Mouse (Mus musculus): ENCODE results near the gene Pnmt. TPM values are rescaled to one million over a fixed set of nuclear protein-coding genes. Genes with fewer than 3 reads are reported as not detected.

Pnmt gene
- polyA plus RNA-seq, 1 experiment = not detected

DNA sequence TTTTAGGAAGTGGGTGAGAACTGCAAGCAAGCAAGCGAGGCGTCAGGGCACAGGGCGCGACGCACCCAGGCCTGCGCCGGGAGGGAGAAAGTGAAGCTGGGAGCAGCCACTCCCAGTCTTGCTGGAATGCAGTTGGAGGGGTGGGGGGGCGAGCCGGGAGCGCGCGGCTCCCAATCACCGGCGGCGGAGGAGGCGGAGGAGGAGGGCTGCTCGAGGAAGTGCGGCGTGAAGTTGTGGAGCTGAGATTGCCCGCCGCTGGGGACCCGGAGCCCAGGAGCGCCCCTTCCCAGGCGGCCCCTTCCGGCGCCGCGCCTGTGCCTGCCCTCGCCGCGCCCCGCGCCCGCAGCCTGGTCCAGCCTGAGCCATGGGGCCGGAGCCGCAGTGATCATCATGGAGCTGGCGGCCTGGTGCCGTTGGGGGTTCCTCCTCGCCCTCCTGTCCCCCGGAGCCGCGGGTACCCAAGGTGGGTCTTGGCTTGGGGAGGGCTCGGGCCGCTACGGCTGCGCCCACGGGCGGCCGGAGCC is 26.1 kb downstream of the Pnmt start, which contains the start of gene Erbb2:
Gene Erbb2, plus strand, starts transcription at position 198 of the 524 bp plus-strand sequence.
- 0 out of 2 replicates have a peak within 1 kb of the TSS, but pooled peaks have one; percentile 18 for H3K4me3 ChIP-seq (ENCODE audit: insufficient read depth, low read length)
- H3K27ac ChIP-seq (ENCODE audit: insufficient read depth, low read depth, low read length) = no peak within 1 kb of the TSS
- TF ChIP-seq POLR2A (IDR thresholded peaks at IDR 0.05; ENCODE audit: borderline replicate concordance, low read depth, low read length) (no peak), CTCF (IDR thresholded peaks at IDR 0.05; ENCODE audit: low read depth, low read length) (no peak)
- no peaks in the 10 kb centered on the region for H3K4me1 ChIP-seq (ENCODE audit: control insufficient read depth, insufficient read depth, low read length)

DNA sequence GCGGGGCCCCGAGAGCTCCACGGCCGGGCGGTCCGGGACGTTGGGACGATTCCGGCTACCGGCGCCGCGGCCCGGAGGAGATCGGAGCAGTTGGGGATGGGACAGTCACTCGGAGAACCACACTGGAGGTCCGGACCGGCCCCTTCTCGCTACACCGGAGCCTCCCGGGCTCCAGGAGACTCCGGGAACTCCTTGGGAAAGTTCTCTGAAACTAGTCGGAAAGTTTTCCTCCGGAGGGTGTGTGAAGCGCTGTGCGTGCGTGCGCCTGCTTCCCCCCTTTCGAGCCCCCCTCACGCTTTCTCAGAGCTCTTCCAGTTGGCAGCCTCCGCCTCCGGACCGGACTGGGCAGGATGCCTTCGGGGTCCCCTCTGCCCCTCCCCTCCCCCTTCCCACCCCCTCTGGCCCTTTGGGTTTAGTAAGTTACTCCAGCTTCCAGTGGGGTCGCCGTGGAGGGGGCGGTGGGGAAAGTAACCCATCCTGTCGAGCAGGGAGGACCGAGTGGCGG is 26.6 kb downstream of the Pnmt start:
- Histone ChIP-seq H3K4me1 (ENCODE audit: control insufficient read depth, insufficient read depth, low read length) (no peaks in the 10 kb centered on the region), H3K27ac (ENCODE audit: insufficient read depth, low read depth, low read length) (no peak overlapping the region), H3K4me3 (ENCODE audit: insufficient read depth, low read length) (0 out of 2 replicates have a peak overlapping the region, but pooled peaks have one; percentile 18)
- no peak for TF ChIP-seq CTCF (IDR thresholded peaks at IDR 0.05; ENCODE audit: low read depth, low read length)
- TF ChIP-seq POLR2A (IDR thresholded peaks at IDR 0.05; ENCODE audit: borderline replicate concordance, low read depth, low read length) = no peak

DNA sequence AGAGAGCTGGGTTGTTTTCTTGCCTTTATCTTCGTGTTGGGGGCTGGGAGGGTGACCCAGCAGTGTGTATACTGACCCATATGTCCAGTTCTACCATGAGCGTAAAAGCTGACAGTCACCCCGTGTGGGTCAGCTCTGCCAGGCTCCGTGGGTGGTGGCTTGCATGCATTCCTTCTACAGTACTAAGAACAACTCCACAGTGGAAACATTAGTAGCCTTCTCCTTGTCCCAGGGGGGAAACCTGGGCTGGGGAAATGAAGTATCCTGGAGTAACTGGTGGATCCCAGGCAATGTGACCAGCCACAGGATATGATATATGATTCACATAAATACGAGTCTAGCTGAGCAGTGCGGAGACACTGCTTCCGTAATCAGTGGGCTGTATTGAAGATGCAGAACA is 27.5 kb downstream of the Pnmt start:
- Histone ChIP-seq H3K27ac (ENCODE audit: insufficient read depth, low read depth, low read length) (no peak overlapping the region), H3K4me3 (ENCODE audit: insufficient read depth, low read length) (no peak overlapping the region), H3K4me1 (ENCODE audit: control insufficient read depth, insufficient read depth, low read length) (no peaks in the 10 kb centered on the region)
- TF ChIP-seq CTCF (IDR thresholded peaks at IDR 0.05; ENCODE audit: low read depth, low read length) (no peak), POLR2A (IDR thresholded peaks at IDR 0.05; ENCODE audit: borderline replicate concordance, low read depth, low read length) (no peak)

DNA sequence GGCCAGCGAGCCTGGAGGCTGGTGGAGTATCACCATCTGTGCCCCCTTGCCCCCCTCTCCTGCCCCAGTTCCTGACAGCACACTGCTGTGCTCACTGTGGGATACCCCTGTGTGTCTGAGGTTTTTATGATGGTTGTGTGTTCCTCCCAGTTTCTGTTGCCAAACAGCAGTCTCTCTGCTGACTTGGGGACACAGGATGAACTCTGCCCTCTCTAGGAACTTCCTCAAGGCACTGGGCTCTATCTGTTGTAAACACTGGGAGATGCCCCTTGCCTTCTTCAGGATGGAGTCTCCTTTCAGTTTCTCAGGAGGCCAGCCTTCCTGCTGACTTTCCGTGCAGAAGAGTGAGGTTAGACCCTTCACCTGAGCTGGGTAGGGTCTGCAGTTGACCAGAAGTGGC is 27.9 kb downstream of the Pnmt start:
- H3K27ac ChIP-seq (ENCODE audit: insufficient read depth, low read depth, low read length) = no peak overlapping the region
- no peaks in the 10 kb centered on the region for H3K4me1 ChIP-seq (ENCODE audit: control insufficient read depth, insufficient read depth, low read length)
- H3K4me3 ChIP-seq (ENCODE audit: insufficient read depth, low read length) = no peak overlapping the region
- no peak for TF ChIP-seq POLR2A (IDR thresholded peaks at IDR 0.05; ENCODE audit: borderline replicate concordance, low read depth, low read length)
- no peak for TF ChIP-seq CTCF (IDR thresholded peaks at IDR 0.05; ENCODE audit: low read depth, low read length)

DNA sequence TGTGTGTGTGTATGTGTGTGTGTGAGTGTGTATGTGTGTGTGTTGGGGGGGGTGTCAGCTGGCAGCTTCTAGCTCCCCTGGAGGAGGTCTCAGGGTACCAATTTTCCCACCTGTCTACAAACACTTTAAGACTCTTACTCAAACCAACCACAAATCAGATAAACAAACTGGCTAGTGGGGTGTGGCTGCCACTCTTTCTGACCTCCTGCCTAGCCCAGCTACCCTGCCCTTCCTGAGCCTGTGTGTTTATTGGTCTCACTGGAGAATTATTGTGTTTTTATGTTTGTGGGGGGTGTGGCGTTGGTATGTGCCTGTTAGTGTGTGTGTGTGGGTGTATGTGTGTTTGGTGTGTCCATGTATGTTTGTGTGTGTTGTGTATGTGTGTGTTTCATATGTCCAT is 30.8 kb downstream of the Pnmt start:
- Histone ChIP-seq H3K4me1 (ENCODE audit: control insufficient read depth, insufficient read depth, low read length) (no peaks in the 10 kb centered on the region), H3K4me3 (ENCODE audit: insufficient read depth, low read length) (no peak overlapping the region), H3K27ac (ENCODE audit: insufficient read depth, low read depth, low read length) (no peak overlapping the region)
- no peak for TF ChIP-seq POLR2A (IDR thresholded peaks at IDR 0.05; ENCODE audit: borderline replicate concordance, low read depth, low read length)
- TF ChIP-seq CTCF (IDR thresholded peaks at IDR 0.05; ENCODE audit: low read depth, low read length) = no peak

DNA sequence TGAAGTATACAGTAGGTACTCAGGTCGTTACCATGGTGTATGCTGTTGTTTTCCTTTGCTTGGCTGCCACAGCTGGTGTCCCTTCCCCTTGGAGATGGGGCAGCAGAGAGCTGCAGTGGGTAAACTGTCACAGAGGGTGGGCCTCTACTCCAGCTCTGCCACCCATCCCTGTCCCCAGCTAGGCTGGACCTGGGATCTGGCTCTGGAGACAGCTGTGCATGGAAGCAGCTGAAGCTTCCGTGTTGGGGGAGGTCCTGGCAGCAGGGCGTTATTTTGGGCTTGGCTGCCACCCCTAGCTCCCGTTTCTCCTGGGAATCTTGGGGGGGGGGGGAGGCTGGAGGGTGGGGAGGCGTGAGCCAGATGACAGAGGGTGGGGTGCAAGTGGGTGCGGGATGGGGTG is 32.0 kb downstream of the Pnmt start:
- TF ChIP-seq CTCF (IDR thresholded peaks at IDR 0.05; ENCODE audit: low read depth, low read length) (no peak), POLR2A (IDR thresholded peaks at IDR 0.05; ENCODE audit: borderline replicate concordance, low read depth, low read length) (no peak)
- Histone ChIP-seq H3K4me1 (ENCODE audit: control insufficient read depth, insufficient read depth, low read length) (no peaks in the 10 kb centered on the region), H3K27ac (ENCODE audit: insufficient read depth, low read depth, low read length) (no peak overlapping the region), H3K4me3 (ENCODE audit: insufficient read depth, low read length) (no peak overlapping the region)

DNA sequence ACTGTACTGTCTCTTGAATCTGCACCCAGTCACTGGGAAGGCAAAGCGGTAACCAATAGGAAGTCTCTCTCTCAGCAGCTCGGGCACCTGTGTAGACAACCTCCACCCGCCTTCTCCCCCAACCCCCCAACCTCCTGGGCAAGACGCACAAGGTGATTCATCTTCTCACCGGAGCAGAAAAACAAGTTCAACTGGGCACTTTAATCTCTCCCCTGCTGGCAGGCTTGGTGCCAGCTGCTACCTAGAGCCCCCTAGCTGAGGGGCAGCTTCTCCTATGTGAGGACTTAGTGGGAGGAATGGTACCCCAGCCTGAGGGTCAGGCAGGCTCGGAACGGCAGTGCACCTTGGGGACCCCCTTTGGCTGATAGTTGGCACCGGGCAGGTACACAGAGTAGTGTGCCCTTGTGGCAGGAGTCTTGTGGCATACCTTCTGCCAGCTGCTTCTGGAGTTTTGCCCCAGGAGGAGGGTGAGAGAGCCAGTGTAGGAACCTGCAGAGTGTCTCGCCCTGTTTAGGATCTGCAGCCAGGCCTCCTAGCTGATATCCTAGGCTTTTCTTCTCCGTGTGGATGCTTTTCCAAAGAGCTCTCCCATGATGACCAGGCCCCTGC is 32.8 kb downstream of the Pnmt start:
- H3K4me3 ChIP-seq (ENCODE audit: insufficient read depth, low read length) = no peak overlapping the region
- H3K27ac ChIP-seq (ENCODE audit: insufficient read depth, low read depth, low read length) = no peak overlapping the region
- no peak for TF ChIP-seq POLR2A (IDR thresholded peaks at IDR 0.05; ENCODE audit: borderline replicate concordance, low read depth, low read length)
- no peak for TF ChIP-seq CTCF (IDR thresholded peaks at IDR 0.05; ENCODE audit: low read depth, low read length)
- no peaks in the 10 kb centered on the region for H3K4me1 ChIP-seq (ENCODE audit: control insufficient read depth, insufficient read depth, low read length)

DNA sequence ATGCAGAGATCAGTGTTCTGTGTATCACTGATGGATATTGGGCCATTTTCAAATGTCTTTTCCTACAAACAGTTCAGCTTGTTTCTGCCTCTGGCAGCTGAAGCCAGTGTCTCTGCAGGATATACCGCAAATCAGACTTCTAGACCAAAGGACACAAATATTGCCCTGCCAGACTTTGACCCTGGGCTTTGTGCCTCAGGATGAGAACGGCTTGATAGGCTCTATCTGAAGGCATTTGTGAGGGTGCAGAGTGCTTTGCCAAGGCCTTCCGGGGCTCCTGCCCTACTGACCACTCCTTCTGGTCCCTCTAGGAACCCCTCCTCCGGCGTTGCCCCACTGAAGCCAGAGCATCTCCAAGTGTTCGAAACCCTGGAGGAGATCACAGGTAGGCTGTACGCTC is 40.3 kb downstream of the Pnmt start:
- Histone ChIP-seq H3K4me3 (ENCODE audit: insufficient read depth, low read length) (no peak overlapping the region), H3K4me1 (ENCODE audit: control insufficient read depth, insufficient read depth, low read length) (no peaks in the 10 kb centered on the region), H3K27ac (ENCODE audit: insufficient read depth, low read depth, low read length) (no peak overlapping the region)
- TF ChIP-seq CTCF (IDR thresholded peaks at IDR 0.05; ENCODE audit: low read depth, low read length) (no peak), POLR2A (IDR thresholded peaks at IDR 0.05; ENCODE audit: borderline replicate concordance, low read depth, low read length) (no peak)

DNA sequence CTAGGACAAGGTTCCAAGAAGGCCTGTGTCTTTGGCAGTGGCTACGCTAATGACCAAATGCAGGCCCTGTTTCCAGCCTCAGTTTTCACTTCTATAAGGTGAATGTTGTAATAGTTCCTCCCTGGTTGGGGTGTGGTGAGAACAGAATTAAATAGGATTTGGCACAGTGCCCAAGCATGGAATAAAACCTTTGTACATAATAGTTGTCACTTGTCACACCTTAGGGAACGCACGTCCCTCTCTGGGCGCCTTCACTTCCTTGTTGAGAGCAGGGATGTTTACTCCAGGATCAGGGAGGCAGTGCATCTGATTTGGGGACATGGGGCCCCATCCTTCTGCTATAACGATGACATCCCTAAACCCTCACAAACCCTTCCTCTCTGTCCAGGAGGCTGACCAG is 42.2 kb downstream of the Pnmt start:
- H3K4me1 ChIP-seq (ENCODE audit: control insufficient read depth, insufficient read depth, low read length) = no peaks in the 10 kb centered on the region
- TF ChIP-seq POLR2A (IDR thresholded peaks at IDR 0.05; ENCODE audit: borderline replicate concordance, low read depth, low read length) = no peak
- TF ChIP-seq CTCF (IDR thresholded peaks at IDR 0.05; ENCODE audit: low read depth, low read length) = no peak
- H3K27ac ChIP-seq (ENCODE audit: insufficient read depth, low read depth, low read length) = no peak overlapping the region
- H3K4me3 ChIP-seq (ENCODE audit: insufficient read depth, low read length) = no peak overlapping the region

DNA sequence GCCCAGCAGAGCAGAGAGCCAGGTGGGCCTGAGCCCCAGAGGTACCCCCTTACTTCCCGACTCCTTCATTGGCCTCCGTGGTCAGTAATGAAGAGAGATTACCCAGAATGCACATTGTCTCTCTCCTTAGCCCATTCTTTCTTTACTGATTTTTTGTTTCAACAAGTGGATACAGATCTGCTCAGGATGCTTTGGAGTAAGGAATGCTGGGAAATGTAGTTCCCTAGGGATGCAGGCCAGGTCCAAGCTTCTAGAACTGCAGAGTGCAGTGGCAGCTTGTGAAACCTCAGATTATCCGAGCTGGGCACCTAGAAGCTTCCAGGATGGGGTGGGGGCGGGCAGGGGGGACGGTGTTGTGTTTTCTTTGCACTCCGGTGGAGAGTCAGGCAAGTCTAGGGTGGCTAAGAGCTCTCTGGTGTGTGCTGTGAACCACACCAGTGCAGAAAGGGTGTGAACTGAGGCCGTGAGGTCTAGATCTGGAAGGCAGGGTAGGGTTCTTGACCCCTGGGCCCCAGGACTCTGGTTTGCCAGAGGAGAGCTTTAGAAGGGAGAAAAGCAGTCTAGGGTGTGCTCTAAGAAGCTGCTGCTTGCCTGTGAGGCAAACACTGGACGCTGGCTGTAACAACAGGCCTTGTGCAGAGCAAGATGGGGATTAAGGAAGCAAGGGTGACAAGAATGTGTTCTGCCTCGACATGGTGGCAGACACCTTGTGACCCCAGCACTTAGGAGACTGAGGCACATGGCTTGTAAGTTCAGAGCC is 45.7 kb downstream of the Pnmt start:
- no peak overlapping the region for H3K4me3 ChIP-seq (ENCODE audit: insufficient read depth, low read length)
- TF ChIP-seq POLR2A (IDR thresholded peaks at IDR 0.05; ENCODE audit: borderline replicate concordance, low read depth, low read length) (no peak), CTCF (IDR thresholded peaks at IDR 0.05; ENCODE audit: low read depth, low read length) (no peak)
- H3K27ac ChIP-seq (ENCODE audit: insufficient read depth, low read depth, low read length) = no peak overlapping the region
- no peaks in the 10 kb centered on the region for H3K4me1 ChIP-seq (ENCODE audit: control insufficient read depth, insufficient read depth, low read length)

All from bone marrow macrophage, adult 2 months (primary cell).